ENCODE assay signal across 16 mouse cellular contexts in genomic region chr11:85406531-85406930, GRCm38 (mm10). TPM values are rescaled to one million over a fixed set of nuclear protein-coding genes. Genes with fewer than 3 reads are reported as not detected.
DNase-seq lines count a peak whose midpoint lies in the region; ATAC-seq lines count a peak whose summit lies in the region.
"Had no signal": no experiment of that assay in that cellular context is flagged by ENCODE, and none has a peak within 500 bp of the region (broad histone marks: within the 10 kb centered on the region; RNA-seq: fewer than 3 reads in every experiment).

No protein-coding gene starts in this region.

- ATAC-seq in heart, embryonic 12.5 days (ENCODE audit: insufficient number of reproducible peaks, low FRiP score) = no peak
- ATAC-seq: forebrain, embryonic 14.5 days; intestine, embryonic 15.5 days; liver, postnatal 0 days; midbrain, embryonic 15.5 days had no signal

- no peaks in the 10 kb centered on the region for H3K9me3 ChIP-seq in heart, embryonic 12.5 days (replicated peaks)
- H3K9me3 ChIP-seq: G1E; hindbrain, embryonic 12.5 days; intestine, embryonic 15.5 days; limb, embryonic 13.5 days; midbrain, embryonic 15.5 days had no signal

- WGBS in heart, embryonic 12.5 days = 66% methylated on average over 3 of the region's 3 CpGs

- H3K4me3 ChIP-seq in heart, embryonic 12.5 days = no peak overlapping the region
- H3K4me3 ChIP-seq: hindbrain, embryonic 12.5 days; intestine, embryonic 15.5 days; limb, embryonic 13.5 days; midbrain, embryonic 15.5 days had no signal

- H3K27ac ChIP-seq in heart, embryonic 12.5 days (ENCODE audit: poor library complexity, severe bottlenecking) = no peak overlapping the region
- H3K27ac ChIP-seq: hindbrain, embryonic 12.5 days; intestine, embryonic 15.5 days; limb, embryonic 13.5 days; midbrain, embryonic 15.5 days had no signal

- H3K36me3 ChIP-seq in heart, embryonic 12.5 days = no peaks in the 10 kb centered on the region
- H3K36me3 ChIP-seq: G1E; hindbrain, embryonic 12.5 days; intestine, embryonic 15.5 days; limb, embryonic 13.5 days; midbrain, embryonic 15.5 days had no signal

- no peaks in the 10 kb centered on the region for H3K27me3 ChIP-seq in heart, embryonic 12.5 days (replicated peaks)
- H3K27me3 ChIP-seq: hindbrain, embryonic 12.5 days; intestine, embryonic 15.5 days; limb, embryonic 13.5 days; midbrain, embryonic 15.5 days had no signal

- H3K4me2 ChIP-seq in heart, embryonic 12.5 days = no peak overlapping the region
- H3K4me2 ChIP-seq: hindbrain, embryonic 12.5 days; intestine, embryonic 15.5 days; limb, embryonic 13.5 days; midbrain, embryonic 15.5 days had no signal

- peak; percentile 22 to 40 for DNase-seq in heart, postnatal 14 days
- DNase-seq in urinary bladder, postnatal 14 days (ENCODE audit: low spot score) = peak; percentile 29
- no peak for DNase-seq in urinary bladder, postnatal 25 days (ENCODE audit: low spot score)
- DNase-seq in cerebellum, postnatal 25 days = peak; percentile 83 to 89
- no peak for DNase-seq in retina, embryonic 14.5 days (ENCODE audit: low spot score)
- no peak for DNase-seq in layer of hippocampus, adult 9-11 months
- DNase-seq: adrenal gland, adult 2 months; liver, postnatal 0 days; thymus, adult 2 months had no signal

- no peak overlapping the region for H3K9ac ChIP-seq in heart, embryonic 12.5 days
- H3K9ac ChIP-seq: hindbrain, embryonic 12.5 days; intestine, embryonic 15.5 days; limb, embryonic 13.5 days; liver, postnatal 0 days; midbrain, embryonic 15.5 days had no signal

- intact Hi-C loops in heart, postnatal 14 days (cut with DNase I) = no loop called here

- peaks cover 8% of the 10 kb centered on the region; the same call in 1 of the 2 replicates for H3K4me1 ChIP-seq in heart, embryonic 12.5 days (replicated peaks)
- H3K4me1 ChIP-seq: hindbrain, embryonic 12.5 days; midbrain, embryonic 15.5 days had no signal

RNA-seq across cellular contexts. Expression of gene Bcas3, which starts 53.6 kb away (rescaled TPM):
- 10 to 100 TPM; 33.7 to 39.2 TPM for total RNA-seq in heart, postnatal 14 days (2021)
- polyA plus RNA-seq in heart, embryonic 12.5 days (2016; fragmentation: Nextera tagmentation; extraction: Ambion mirVana) = 16.1 and 20.6 TPM in 2 replicates

Comparison
In these comparisons a context has a peak if more than half of its experiments do, and no peak if none do; other contexts are left out.
1. DNase-seq: peak in heart, postnatal 14 days (2 of 2), urinary bladder, postnatal 14 days (single experiment) and cerebellum, postnatal 25 days (2 of 2); none in urinary bladder, postnatal 25 days (single experiment), retina, embryonic 14.5 days (single experiment) and layer of hippocampus, adult 9-11 months (single experiment).